Mouse (Mus musculus) heart, embryonic 11.5 days (tissue): Measurements from ENCODE around the gene Kcnn4. TPM values are rescaled to one million over a fixed set of nuclear protein-coding genes. Genes with fewer than 3 reads are reported as not detected.
A peak's percentile ranks its signal among the peaks of the same experiment; 100 is the strongest.

Experiments
- ATAC-seq: fragments of 200-750 bp; cut with Nextera tagmentation; replicated peaks from 2 replicates; pipeline ENCODE4 v1.8.0; 2017; ENCODE audit warnings: moderate library complexity; ENCODE audit not compliant: insufficient number of reproducible peaks, low FRiP score, low TSS enrichment
- H3K27ac ChIP-seq: fragments of 300-500 bp; sonication (generic); 2 replicates; pipeline ENCODE4 v1.5.1; 2014; ENCODE audit warnings: mild to moderate bottlenecking, low read depth, low read length
- H3K27me3 ChIP-seq: fragments of 300-500 bp; sonication (generic); 2 replicates; pipeline ENCODE4 v1.6.1; 2014; ENCODE audit warnings: mild to moderate bottlenecking, low read length, mixed read lengths; ENCODE audit not compliant: control insufficient read depth, insufficient read depth
- H3K36me3 ChIP-seq: fragments of 300-500 bp; sonication (generic); 2 replicates; pipeline ENCODE4 v1.6.1; 2014; ENCODE audit warnings: mild to moderate bottlenecking, low read length, moderate library complexity, mixed read lengths; ENCODE audit not compliant: control insufficient read depth, insufficient read depth
- H3K4me1 ChIP-seq: fragments of 300-500 bp; sonication (generic); 2 replicates; pipeline ENCODE4 v1.6.1; 2014; ENCODE audit warnings: low read length; ENCODE audit not compliant: control insufficient read depth, insufficient read depth
- H3K4me2 ChIP-seq: fragments of 300-500 bp; sonication (generic); 2 replicates; pipeline ENCODE4 v1.6.1; 2014; ENCODE audit warnings: mild to moderate bottlenecking, moderate library complexity
- H3K4me3 ChIP-seq: fragments of 300-500 bp; sonication (generic); 2 replicates; pipeline ENCODE4 v1.5.1; 2014; ENCODE audit warnings: low read depth, low read length
- H3K9ac ChIP-seq: fragments of 300-500 bp; sonication (generic); 2 replicates; pipeline ENCODE4 v1.6.1; 2014; ENCODE audit warnings: mild to moderate bottlenecking, low read depth, low read length, moderate library complexity
- H3K9me3 ChIP-seq: fragments of 300-500 bp; sonication (generic); replicated peaks from 2 replicates; pipeline ENCODE4 v1.6.1; 2016; ENCODE audit warnings: low read length; ENCODE audit not compliant: control insufficient read depth
- WGBS: fragments of 180-500 bp; shearing (Covaris S2); extraction: QIAGEN DNeasy Blood & Tissue Kit; methylation state at CpG from one replicate; pipeline ENCODE4 v1.1.7; 2014; ENCODE audit not compliant: insufficient replicate concordance; 5-methylcytosine and 5-hydroxymethylcytosine counted together
- microRNA-seq: library from miRNA; unstranded; fragments of <30 nt; microRNA quantifications from one replicate; pipeline ENCODE4, GENCODE M21; 2016; ENCODE audit warnings: borderline number of aligned reads
- polyA plus RNA-seq: library from polyadenylated mRNA; unstranded; fragments of >200 nt; fragmentation: Nextera tagmentation; extraction: Ambion mirVana; gene quantifications from 2 replicates; pipeline ENCODE4 v1.2.1, GENCODE M21; 2014

Kcnn4 gene
- polyA plus RNA-seq, 1 experiment from 2014 or later: 11.2 TPM

- ATAC-seq: no peak
- H3K4me3 ChIP-seq: no peak overlapping the region
- H3K4me1 ChIP-seq: peaks cover 4% of the 10 kb centered on the region; the same call in 1 of the 2 replicates
- H3K4me2 ChIP-seq: no peak overlapping the region
- H3K27ac ChIP-seq: no peak overlapping the region
- 82% methylated on average over 5 of the region's 5 CpGs for WGBS
- H3K9me3 ChIP-seq: no peaks in the 10 kb centered on the region; the same call in 1 of the 2 replicates
- peaks cover 22% of the 10 kb centered on the region for H3K27me3 ChIP-seq
- no peaks in the 10 kb centered on the region; the same call in 1 of the 2 replicates for H3K36me3 ChIP-seq
- no peak overlapping the region for H3K9ac ChIP-seq
Measured at GRCm38 (mm10) chr7:24428725-24429124, 58.7 kb downstream of the Kcnn4 start.

GRCm38 (mm10) chr7:24429413-24430112, 59.5 kb downstream of the Kcnn4 start:
- Histone ChIP-seq H3K9me3 (no peaks in the 10 kb centered on the region; the same call in 1 of the 2 replicates), H3K9ac (no peak overlapping the region), H3K4me3 (no peak overlapping the region), H3K36me3 (no peaks in the 10 kb centered on the region), H3K27ac (no peak overlapping the region), H3K27me3 (peaks cover 28% of the 10 kb centered on the region), H3K4me2 (no peak overlapping the region), H3K4me1 (peaks cover 2% of the 10 kb centered on the region; the same call in 1 of the 2 replicates)
- no peak for ATAC-seq
- 67% methylated on average over 16 of the region's 16 CpGs for WGBS

DNA sequence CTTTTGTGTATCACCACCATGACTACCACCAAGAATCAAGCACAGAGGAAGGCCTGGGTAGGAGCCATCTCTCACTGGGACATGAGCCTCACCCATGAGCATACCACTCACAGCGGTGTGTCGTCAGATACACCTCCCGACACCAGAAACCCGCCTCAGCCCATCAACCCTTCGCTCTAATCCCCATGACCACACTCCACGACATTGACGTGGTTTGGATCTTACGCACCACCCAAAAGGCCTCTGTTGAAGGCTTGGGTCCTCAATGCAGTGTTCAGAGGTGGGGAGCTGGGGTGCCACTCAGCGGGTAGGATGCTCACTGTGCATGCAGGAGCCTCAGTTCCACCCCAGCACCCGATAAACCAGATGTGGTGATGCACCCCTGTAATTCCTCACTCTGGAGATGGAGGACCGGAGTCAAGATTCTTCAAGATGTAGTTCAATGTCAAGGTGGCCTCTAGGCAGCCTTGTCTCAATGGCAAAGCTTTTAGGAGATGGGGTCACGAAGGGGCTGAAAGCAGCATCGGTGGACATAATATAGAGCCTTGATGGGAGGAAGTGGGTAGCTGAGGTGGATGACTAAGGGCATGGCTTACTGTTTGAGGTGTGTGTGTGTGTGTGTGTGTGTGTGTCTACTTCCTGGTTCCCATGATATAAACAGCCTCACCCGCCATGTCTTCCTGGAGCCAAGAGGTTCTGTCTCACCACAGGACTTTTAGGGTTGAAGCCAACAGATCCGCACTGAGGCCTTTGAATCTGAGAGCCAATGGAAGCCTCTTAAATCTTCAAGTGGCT, 60.7 kb downstream of the Kcnn4 start:
- Histone ChIP-seq H3K9me3 (no peaks in the 10 kb centered on the region; the same call in 1 of the 2 replicates), H3K27me3 (peaks cover 28% of the 10 kb centered on the region), H3K4me3 (no peak overlapping the region), H3K4me1 (no peaks in the 10 kb centered on the region), H3K9ac (no peak overlapping the region), H3K27ac (no peak overlapping the region), H3K4me2 (no peak overlapping the region), H3K36me3 (no peaks in the 10 kb centered on the region)
- WGBS: 87% methylated on average over 15 of the region's 15 CpGs
- ATAC-seq: no peak

DNA sequence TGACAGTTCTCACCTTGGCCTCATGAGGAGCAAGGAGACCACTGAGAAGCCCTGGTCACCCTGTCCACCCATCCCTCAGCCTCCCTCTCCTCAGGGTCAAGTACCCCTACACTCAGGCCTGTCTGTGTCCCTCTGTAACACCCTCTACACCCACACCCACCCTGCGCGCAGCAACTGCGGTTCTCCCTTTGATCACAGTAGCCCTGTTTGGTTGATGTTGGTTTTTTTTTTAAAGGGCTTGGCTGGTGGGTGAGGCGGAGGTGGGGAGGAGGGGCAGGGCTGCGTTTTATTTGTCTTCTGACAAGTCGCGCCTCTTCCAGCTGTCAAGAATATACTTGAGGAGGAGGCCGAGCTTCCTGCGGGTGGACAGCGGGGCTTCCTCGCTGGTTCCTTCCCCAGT, 61.6 kb downstream of the Kcnn4 start:
- 37% methylated on average over 11 of the region's 11 CpGs for WGBS
- Histone ChIP-seq H3K9me3 (no peaks in the 10 kb centered on the region; the same call in 1 of the 2 replicates), H3K27me3 (peaks cover 28% of the 10 kb centered on the region), H3K4me3 (peak overlapping the region; percentile 10; the same call in 1 of the 2 replicates), H3K9ac (no peak overlapping the region), H3K27ac (no peak overlapping the region), H3K4me2 (peak overlapping the region; percentile 22; the same call in 1 of the 2 replicates), H3K36me3 (no peaks in the 10 kb centered on the region), H3K4me1 (no peaks in the 10 kb centered on the region)
- ATAC-seq: no peak

DNA sequence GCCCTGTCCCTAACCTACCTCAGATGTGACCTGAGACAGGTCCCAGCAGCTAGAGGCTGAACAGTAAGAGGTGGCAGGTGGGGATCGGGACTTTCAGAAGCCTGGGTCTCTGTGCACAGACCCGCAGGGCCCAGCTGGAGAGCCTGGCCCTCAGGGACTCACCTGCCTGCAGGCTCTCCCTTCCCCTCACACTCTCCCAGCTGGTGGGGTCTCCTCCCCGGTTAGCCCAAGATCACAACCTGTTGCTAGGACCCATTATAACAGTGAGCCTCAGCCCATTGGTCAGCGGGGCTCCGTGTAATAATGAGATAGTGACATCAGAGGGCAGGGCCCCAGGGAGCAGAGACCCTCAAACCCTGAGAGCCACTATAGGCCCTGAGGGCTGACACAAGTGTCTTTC, 65.2 kb downstream of the Kcnn4 start:
- H3K4me3 ChIP-seq: no peak overlapping the region
- H3K9ac ChIP-seq: no peak overlapping the region
- ATAC-seq: no peak
- H3K27me3 ChIP-seq: peaks cover 28% of the 10 kb centered on the region
- H3K9me3 ChIP-seq: no peaks in the 10 kb centered on the region; the same call in 1 of the 2 replicates
- peaks cover 3% of the 10 kb centered on the region; the same call in 1 of the 2 replicates for H3K4me1 ChIP-seq
- no peak overlapping the region for H3K27ac ChIP-seq
- WGBS: 69% methylated on average over 5 of the region's 5 CpGs
- no peaks in the 10 kb centered on the region for H3K36me3 ChIP-seq
- no peak overlapping the region for H3K4me2 ChIP-seq

Small RNA genes within 50 kb of the gene (microRNA-seq; reads per million reads assigned to microRNA genes)
- gene Gm27592: not detected

Other genes with a start within 250 kb of the Kcnn4 start
- 7.7 and 10.6 TPM in 2 replicates for gene Zfp235, start 236.1 kb upstream of the Kcnn4 start, polyA plus RNA-seq
- 3.3 and 3.9 TPM in 2 replicates for gene Zfp114, start 195.2 kb upstream of the Kcnn4 start, polyA plus RNA-seq
- gene Zfp111, start 158.8 kb upstream of the Kcnn4 start, polyA plus RNA-seq: 7.7 and 8.3 TPM in 2 replicates
- 3.6 and 3.9 TPM in 2 replicates for gene Zfp109, start 132.7 kb upstream of the Kcnn4 start, polyA plus RNA-seq
- gene Zfp108, start 115.5 kb upstream of the Kcnn4 start, polyA plus RNA-seq: 1.5 and 2.1 TPM in 2 replicates
- gene Zfp93, start 99.8 kb upstream of the Kcnn4 start, polyA plus RNA-seq: 5.8 and 7.3 TPM in 2 replicates
- gene Zfp61, start 69.0 kb upstream of the Kcnn4 start, polyA plus RNA-seq: 16.4 and 18.1 TPM in 2 replicates
- gene Zfp94, start 53.6 kb upstream of the Kcnn4 start, polyA plus RNA-seq: 4.6 and 6.1 TPM in 2 replicates
- not detected in 2 replicates for gene Tescl, start 36.3 kb upstream of the Kcnn4 start, polyA plus RNA-seq
- gene Lypd5, start 21.1 kb upstream of the Kcnn4 start, polyA plus RNA-seq: not detected in 2 replicates
- gene Smg9, start 29.4 kb downstream of the Kcnn4 start, polyA plus RNA-seq: 17.5 and 21.2 TPM in 2 replicates
- gene Irgc1, start 82.0 kb downstream of the Kcnn4 start, polyA plus RNA-seq: not detected in 2 replicates
- 5.6 and 6.9 TPM in 2 replicates for gene Plaur, start 92.2 kb downstream of the Kcnn4 start, polyA plus RNA-seq
- 0.20 and 0.23 TPM in 2 replicates for gene Cadm4, start 111.8 kb downstream of the Kcnn4 start, polyA plus RNA-seq
- gene Zfp428, start 136.7 kb downstream of the Kcnn4 start, polyA plus RNA-seq: 22.6 and 26.0 TPM in 2 replicates
- 0.25 and 0.57 TPM in 2 replicates for gene AC161166.1, start 142.2 kb downstream of the Kcnn4 start, polyA plus RNA-seq
- 4.1 and 6.1 TPM in 2 replicates for gene Irgq, start 160.4 kb downstream of the Kcnn4 start, polyA plus RNA-seq
- not detected in 2 replicates for gene Pinlyp, start 175.9 kb downstream of the Kcnn4 start, polyA plus RNA-seq
- gene Xrcc1, start 176.0 kb downstream of the Kcnn4 start, polyA plus RNA-seq: 69.8 and 76.6 TPM in 2 replicates
- 23.4 and 23.9 TPM in 2 replicates for gene Ethe1, start 217.3 kb downstream of the Kcnn4 start, polyA plus RNA-seq
- 0.42 and 0.44 TPM in 2 replicates for gene Zfp575, start 217.4 kb downstream of the Kcnn4 start, polyA plus RNA-seq
- 0.06 TPM in 1 of 2 replicates, not detected in the other for gene Phldb3, start 240.5 kb downstream of the Kcnn4 start, polyA plus RNA-seq